Mouse (Mus musculus) small intestine, adult 2 months (tissue): ENCODE measurements around the gene Supt16.

Source experiments
- CTCF ChIP-seq: fragments of 200-500 bp; IDR thresholded peaks from 2 replicates; pipeline ENCODE4 v1.5.1; 2012; ENCODE audit warnings: low read depth, mild to moderate bottlenecking, control low read depth, inconsistent platforms, low read length, moderate library complexity, mixed read lengths; ENCODE audit not compliant: insufficient replicate concordance, insufficient read length; ENCODE audit errors: extremely low read depth
- POLR2A ChIP-seq: fragments of 200-500 bp; IDR thresholded peaks from 2 replicates; pipeline ENCODE4 v1.6.1; 2012; ENCODE audit warnings: low read depth, mild to moderate bottlenecking, control low read depth, inconsistent platforms, low read length, moderate library complexity

GRCm38 (mm10) chr14:52217261-52217660, 20.0 kb upstream of the Supt16 start:
- no peak for TF ChIP-seq CTCF
- TF ChIP-seq POLR2A: no peak
